Mouse (Mus musculus): ENCODE measurements around the gene Gm48552.

DNA sequence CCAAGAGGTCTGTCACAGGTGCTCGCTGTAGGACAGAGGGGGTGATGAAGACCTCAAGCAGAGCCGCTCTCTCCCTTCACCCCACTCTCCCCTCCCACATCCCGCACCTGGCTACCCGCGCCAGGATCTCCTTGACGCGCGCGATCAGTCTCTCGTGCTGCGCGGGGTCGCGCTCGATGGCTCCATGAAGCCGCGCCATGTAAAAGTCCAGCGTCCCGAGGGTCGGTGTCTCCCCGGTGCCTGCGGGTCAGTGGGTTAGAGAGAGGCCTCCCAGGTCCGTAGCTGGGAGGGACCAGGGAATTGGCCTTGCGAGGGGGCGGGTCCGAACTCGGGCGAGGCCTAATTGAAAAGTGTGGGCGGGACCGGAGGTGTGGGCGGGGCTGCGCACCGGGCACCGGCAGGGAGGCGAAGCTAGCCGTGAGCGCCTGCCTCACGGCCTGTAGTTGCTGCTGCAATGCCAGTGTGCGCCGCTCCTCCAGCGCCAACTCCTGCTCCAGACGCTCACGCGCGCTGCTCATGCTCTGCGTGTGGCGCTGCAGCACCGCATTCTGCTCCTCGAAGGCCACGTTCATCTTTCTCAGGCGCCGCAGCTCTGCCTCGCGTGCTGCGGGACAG is 42.2 kb upstream of the Gm48552 start:
- TF ChIP-seq CTCF (IDR thresholded peaks at IDR 0.05 in 2 of 3, conservative IDR thresholded peaks at IDR 0.05 in 1 of 3; ENCODE audit: control insufficient read depth in 1 of 3, insufficient read depth in 1 of 3, low read depth in 2 of 3, low read length in 3 of 3, poor library complexity in 1 of 3, severe bottlenecking in 1 of 3) (no peak), MEF2A (IDR thresholded peaks at IDR 0.05; ENCODE audit: extremely low read depth, insufficient replicate concordance, low read depth, low read length, poor library complexity, severe bottlenecking) (no peak), POLR2A (IDR thresholded peaks at IDR 0.05; ENCODE audit: control insufficient read depth in 1 of 2, insufficient read depth in 1 of 2, low read depth in 1 of 2, low read length in 2 of 2, poor library complexity in 1 of 2) (no peak), USF2 (IDR thresholded peaks at IDR 0.05; ENCODE audit: borderline replicate concordance in 1 of 2, insufficient read depth in 1 of 2, low read depth in 1 of 2, low read length in 2 of 2) (no peak)
